Mouse (Mus musculus): Measurements from ENCODE around the gene P2ry6. TPM values are rescaled to one million over a fixed set of nuclear protein-coding genes. Genes with fewer than 3 reads are reported as not detected.

Gene P2ry6
- polyA plus RNA-seq, 1 experiment: 4.9 TPM

DNA sequence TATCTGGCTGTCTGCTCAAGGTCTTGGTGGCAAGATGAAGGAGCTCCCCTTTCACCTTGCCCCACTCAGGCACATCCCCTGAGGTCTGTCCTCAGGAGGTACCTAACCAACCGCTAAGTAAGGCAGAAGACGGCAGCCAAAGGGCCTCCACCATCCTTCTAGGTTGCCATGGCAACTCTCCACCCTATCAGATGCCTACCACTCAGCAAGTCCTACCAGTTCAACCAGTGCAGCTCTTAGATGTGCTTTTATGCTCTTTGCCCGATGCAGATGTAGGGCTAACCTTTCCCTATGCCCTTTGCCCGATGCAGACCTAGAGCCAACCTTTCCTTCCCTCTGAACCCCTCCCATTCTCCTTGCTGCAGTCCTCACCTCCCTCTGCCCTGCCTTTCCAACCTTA, 30.7 kb upstream of the P2ry6 start:
- Histone ChIP-seq H3K4me1 (ENCODE audit: control insufficient read depth, insufficient read depth, low read length) (no peaks in the 10 kb centered on the region), H3K4me3 (ENCODE audit: insufficient read depth, low read length) (no peak overlapping the region), H3K27ac (ENCODE audit: insufficient read depth, low read length) (no peak overlapping the region)
- no peak for TF ChIP-seq CTCF (IDR thresholded peaks at IDR 0.05; ENCODE audit: extremely low read depth, insufficient read depth, low read length)

- Histone ChIP-seq H3K4me3 (ENCODE audit: insufficient read depth, low read length) (no peak overlapping the region), H3K27ac (ENCODE audit: insufficient read depth, low read length) (no peak overlapping the region), H3K4me1 (ENCODE audit: control insufficient read depth, insufficient read depth, low read length) (no peaks in the 10 kb centered on the region)
- TF ChIP-seq CTCF (IDR thresholded peaks at IDR 0.05; ENCODE audit: extremely low read depth, insufficient read depth, low read length): no peak
- no peak for TF ChIP-seq POLR2A (IDR thresholded peaks at IDR 0.05; ENCODE audit: extremely low read depth, insufficient read depth, low read length)
Observed at GRCm38 (mm10) chr7:101003442-101004326, 29.2 kb upstream of the P2ry6 start.

DNA sequence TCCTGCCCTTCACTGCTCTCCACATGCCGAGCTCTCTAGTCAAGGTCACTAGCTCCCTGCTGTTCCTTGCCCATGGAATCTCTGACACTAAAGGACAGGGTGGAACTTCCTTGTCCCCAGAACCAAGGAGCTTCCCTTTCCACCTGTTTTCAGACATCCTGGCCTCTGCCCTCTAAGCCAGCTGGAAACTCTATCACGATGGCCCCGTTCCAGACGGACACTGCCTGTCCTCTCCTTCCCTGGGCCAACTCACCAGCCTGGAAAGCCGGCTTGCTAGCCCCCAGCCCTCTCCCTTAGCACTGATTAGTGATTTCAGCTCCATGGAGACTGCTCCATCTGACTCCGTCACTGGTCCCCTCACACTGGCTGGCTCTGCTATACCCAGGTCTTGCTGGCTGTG, 27.8 kb upstream of the P2ry6 start:
- H3K4me1 ChIP-seq (ENCODE audit: control insufficient read depth, insufficient read depth, low read length): no peaks in the 10 kb centered on the region
- no peak overlapping the region for H3K4me3 ChIP-seq (ENCODE audit: insufficient read depth, low read length)
- no peak overlapping the region for H3K27ac ChIP-seq (ENCODE audit: insufficient read depth, low read length)
- TF ChIP-seq POLR2A (IDR thresholded peaks at IDR 0.05; ENCODE audit: extremely low read depth, insufficient read depth, low read length) (no peak), CTCF (IDR thresholded peaks at IDR 0.05; ENCODE audit: extremely low read depth, insufficient read depth, low read length) (no peak)

DNA sequence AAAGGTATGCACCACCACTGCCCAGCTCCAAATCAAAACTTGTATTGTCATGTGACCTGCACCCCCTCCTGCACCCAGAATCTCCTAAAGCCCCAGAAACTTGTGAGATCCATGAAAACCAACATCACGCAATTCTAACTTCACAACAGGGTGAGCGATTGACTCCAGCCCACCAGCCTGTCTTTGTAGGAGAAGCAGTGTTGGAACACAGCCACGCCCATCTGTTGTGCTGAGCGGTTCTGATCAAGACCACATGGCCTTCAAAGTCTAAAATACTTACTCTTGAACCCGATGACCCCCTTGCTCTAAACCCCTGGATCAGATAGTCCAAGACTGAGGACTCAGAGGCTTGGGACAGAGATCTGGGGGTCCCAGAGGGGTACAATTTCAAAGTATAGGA, 25.2 kb upstream of the P2ry6 start:
- H3K4me1 ChIP-seq (ENCODE audit: control insufficient read depth, insufficient read depth, low read length): no peaks in the 10 kb centered on the region
- TF ChIP-seq POLR2A (IDR thresholded peaks at IDR 0.05; ENCODE audit: extremely low read depth, insufficient read depth, low read length) (no peak), CTCF (IDR thresholded peaks at IDR 0.05; ENCODE audit: extremely low read depth, insufficient read depth, low read length) (no peak)

GRCm38 (mm10) chr7:100998578-100998960, 24.1 kb upstream of the P2ry6 start:
- Histone ChIP-seq H3K4me3 (ENCODE audit: insufficient read depth, low read length) (no peak overlapping the region), H3K4me1 (ENCODE audit: control insufficient read depth, insufficient read depth, low read length) (no peaks in the 10 kb centered on the region), H3K27ac (ENCODE audit: insufficient read depth, low read length) (no peak overlapping the region)
- TF ChIP-seq CTCF (IDR thresholded peaks at IDR 0.05; ENCODE audit: extremely low read depth, insufficient read depth, low read length) (no peak), POLR2A (IDR thresholded peaks at IDR 0.05; ENCODE audit: extremely low read depth, insufficient read depth, low read length) (no peak)

More for the DNA sequence above, 25.2 kb upstream of the P2ry6 start:
- no peak overlapping the region for H3K4me3 ChIP-seq (ENCODE audit: insufficient read depth, low read length)
- H3K27ac ChIP-seq (ENCODE audit: insufficient read depth, low read length): no peak overlapping the region

- H3K27ac ChIP-seq (ENCODE audit: insufficient read depth, low read length): no peak overlapping the region
- no peaks in the 10 kb centered on the region for H3K4me1 ChIP-seq (ENCODE audit: control insufficient read depth, insufficient read depth, low read length)
- H3K4me3 ChIP-seq (ENCODE audit: insufficient read depth, low read length): no peak overlapping the region
- no peak for TF ChIP-seq POLR2A (IDR thresholded peaks at IDR 0.05; ENCODE audit: extremely low read depth, insufficient read depth, low read length)
- no peak for TF ChIP-seq CTCF (IDR thresholded peaks at IDR 0.05; ENCODE audit: extremely low read depth, insufficient read depth, low read length)
Observed at GRCm38 (mm10) chr7:100997951-100998577, 23.6 kb upstream of the P2ry6 start.

DNA sequence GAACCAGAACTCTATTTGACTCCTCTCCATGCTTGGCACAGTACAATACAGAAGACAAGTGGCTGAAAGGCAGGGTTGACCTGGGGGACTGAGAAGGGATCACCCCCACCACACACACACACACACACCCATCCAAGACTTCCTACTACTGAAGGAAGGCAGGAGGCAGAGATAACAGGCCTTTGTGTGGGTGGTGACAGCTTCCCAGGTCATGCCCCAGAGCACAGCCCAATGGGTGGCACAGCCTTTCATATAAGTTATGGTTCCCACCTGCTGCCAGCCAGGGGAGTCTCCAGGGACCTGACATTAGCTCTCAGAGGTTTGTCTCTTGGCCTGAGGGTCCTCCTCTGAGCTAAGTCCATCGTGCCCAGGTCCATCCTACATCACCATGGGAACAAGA, 22.8 kb upstream of the P2ry6 start:
- Histone ChIP-seq H3K4me1 (ENCODE audit: control insufficient read depth, insufficient read depth, low read length) (no peaks in the 10 kb centered on the region), H3K4me3 (ENCODE audit: insufficient read depth, low read length) (no peak overlapping the region), H3K27ac (ENCODE audit: insufficient read depth, low read length) (no peak overlapping the region)
- TF ChIP-seq CTCF (IDR thresholded peaks at IDR 0.05; ENCODE audit: extremely low read depth, insufficient read depth, low read length) (no peak), POLR2A (IDR thresholded peaks at IDR 0.05; ENCODE audit: extremely low read depth, insufficient read depth, low read length) (no peak)

GRCm38 (mm10) chr7:100995951-100996350, 21.5 kb upstream of the P2ry6 start:
- TF ChIP-seq POLR2A (IDR thresholded peaks at IDR 0.05; ENCODE audit: extremely low read depth, insufficient read depth, low read length) (no peak), CTCF (IDR thresholded peaks at IDR 0.05; ENCODE audit: extremely low read depth, insufficient read depth, low read length) (no peak)
- Histone ChIP-seq H3K4me3 (ENCODE audit: insufficient read depth, low read length) (no peak overlapping the region), H3K4me1 (ENCODE audit: control insufficient read depth, insufficient read depth, low read length) (no peaks in the 10 kb centered on the region), H3K27ac (ENCODE audit: insufficient read depth, low read length) (no peak overlapping the region)

DNA sequence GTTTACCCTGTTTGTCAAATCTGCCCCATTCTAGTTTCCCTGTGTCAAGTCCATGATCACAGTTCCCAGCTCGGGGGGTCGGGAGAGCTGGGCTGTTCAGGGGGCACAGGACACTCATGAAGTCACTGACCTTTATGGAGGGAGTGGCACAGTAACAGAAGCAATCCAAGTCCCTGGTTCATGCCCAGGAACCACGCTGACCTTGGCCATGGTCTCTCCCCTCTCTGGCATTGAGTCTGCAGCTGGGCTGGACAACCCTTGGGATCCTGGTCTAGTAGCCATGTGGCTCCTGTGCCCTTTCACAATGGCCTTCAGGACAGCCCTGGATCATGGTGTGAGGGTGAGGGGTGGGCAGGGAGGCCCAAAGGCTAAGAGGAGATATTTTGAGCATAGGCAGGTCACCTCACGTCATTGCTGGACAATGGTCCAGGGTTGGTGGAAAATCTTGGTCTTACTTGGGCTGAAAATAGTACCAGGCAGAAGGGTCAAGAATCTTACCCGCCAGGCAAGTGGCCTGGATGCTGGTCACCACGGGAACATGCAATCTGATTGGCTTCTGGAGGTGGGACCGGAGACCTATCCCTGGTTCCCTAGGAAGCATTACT, 20.9 kb upstream of the P2ry6 start:
- Histone ChIP-seq H3K4me1 (ENCODE audit: control insufficient read depth, insufficient read depth, low read length) (no peaks in the 10 kb centered on the region), H3K4me3 (ENCODE audit: insufficient read depth, low read length) (no peak overlapping the region), H3K27ac (ENCODE audit: insufficient read depth, low read length) (no peak overlapping the region)
- TF ChIP-seq CTCF (IDR thresholded peaks at IDR 0.05; ENCODE audit: extremely low read depth, insufficient read depth, low read length): no peak
- no peak for TF ChIP-seq POLR2A (IDR thresholded peaks at IDR 0.05; ENCODE audit: extremely low read depth, insufficient read depth, low read length)
